Mouse (Mus musculus) embryonic facial prominence, embryonic 13.5 days (tissue): ENCODE data around the gene Acy3. TPM values are rescaled to one million over a fixed set of nuclear protein-coding genes. Genes with fewer than 3 reads are reported as not detected.

Experiments used
- ATAC-seq: fragments of 200-750 bp; cut with Nextera tagmentation; 2 replicates; pipeline ENCODE4 v1.8.0; 2017; ENCODE audit warnings: low read depth; ENCODE audit not compliant: insufficient number of reproducible peaks, insufficient read depth, low FRiP score, low TSS enrichment
- H3K27ac ChIP-seq: fragments of 300-500 bp; sonication (generic); 2 replicates; pipeline ENCODE4 v1.5.1; 2015; ENCODE audit warnings: moderate library complexity, mild to moderate bottlenecking, inconsistent platforms
- H3K27me3 ChIP-seq: fragments of 300-500 bp; sonication (generic); 2 replicates; pipeline ENCODE4 v1.6.1; 2015; ENCODE audit warnings: mild to moderate bottlenecking, inconsistent platforms
- H3K36me3 ChIP-seq: fragments of 300-500 bp; sonication (generic); 2 replicates; pipeline ENCODE4 v1.6.1; 2015; ENCODE audit warnings: mild to moderate bottlenecking, inconsistent platforms
- H3K4me1 ChIP-seq: fragments of 300-500 bp; sonication (generic); 2 replicates; pipeline ENCODE4 v1.6.1; 2015; ENCODE audit warnings: inconsistent platforms
- H3K4me2 ChIP-seq: fragments of 300-500 bp; sonication (generic); 2 replicates; pipeline ENCODE4 v1.6.1; 2015; ENCODE audit warnings: moderate library complexity, mild to moderate bottlenecking, inconsistent platforms
- H3K4me3 ChIP-seq: fragments of 300-500 bp; sonication (generic); 2 replicates; pipeline ENCODE4 v1.5.1; 2015; ENCODE audit warnings: mild to moderate bottlenecking, inconsistent platforms
- H3K9ac ChIP-seq: fragments of 300-500 bp; sonication (generic); 2 replicates; pipeline ENCODE4 v1.6.1; 2015; ENCODE audit warnings: mild to moderate bottlenecking, inconsistent platforms
- H3K9me3 ChIP-seq: fragments of 300-500 bp; sonication (generic); 2 replicates; pipeline ENCODE4 v1.6.1; 2016; ENCODE audit warnings: inconsistent platforms
- WGBS: fragments of 180-500 bp; shearing (Covaris S2); methylation state at CpG from one replicate; pipeline ENCODE4 v1.1.7; 2015; ENCODE audit warnings: mixed read lengths; 5-methylcytosine and 5-hydroxymethylcytosine counted together
- polyA plus RNA-seq: library from polyadenylated mRNA; unstranded; fragments of >200 nt; fragmentation: Nextera tagmentation; extraction: Ambion mirVana; gene quantifications from 2 replicates; pipeline ENCODE4 v1.2.1, GENCODE M21; 2015

Gene Acy3
- polyA plus RNA-seq, 1 experiment from 2014 or later = 3.7 TPM

- H3K27ac ChIP-seq = no peak overlapping the region
- 87% methylated on average over 9 of the region's 9 CpGs for WGBS
- H3K9ac ChIP-seq = no peak overlapping the region
- ATAC-seq = no peak
- no peak overlapping the region for H3K4me2 ChIP-seq
- peaks cover 12% of the 10 kb centered on the region for H3K4me1 ChIP-seq
- H3K36me3 ChIP-seq = peaks cover 57% of the 10 kb centered on the region
- no peaks in the 10 kb centered on the region for H3K9me3 ChIP-seq
- no peak overlapping the region for H3K4me3 ChIP-seq
- no peaks in the 10 kb centered on the region for H3K27me3 ChIP-seq
These were observed 18.7 kb downstream of the Acy3 start for GRCm38 (mm10) chr19:4005091-4005490.

DNA sequence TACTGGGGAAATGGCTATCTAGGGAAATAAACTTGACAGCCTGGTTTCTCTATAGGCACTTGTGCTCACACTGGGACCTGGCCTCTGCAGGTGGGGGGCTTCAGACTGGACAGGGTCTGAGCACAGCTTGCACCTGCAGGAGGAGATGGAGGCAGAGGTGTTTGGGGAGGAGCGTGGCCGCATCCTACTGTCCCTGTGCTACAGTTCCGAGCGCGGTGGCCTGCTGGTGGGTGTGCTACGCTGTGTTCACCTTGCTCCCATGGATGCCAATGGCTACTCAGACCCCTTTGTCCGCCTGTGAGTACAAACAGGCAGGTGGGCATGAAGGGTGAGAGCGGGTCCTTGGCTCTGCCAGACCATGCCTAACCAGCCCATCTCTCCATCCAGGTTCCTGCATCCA is 19.6 kb downstream of the Acy3 start:
- ATAC-seq = no peak
- H3K4me1 ChIP-seq = peaks cover 10% of the 10 kb centered on the region
- H3K27me3 ChIP-seq = no peaks in the 10 kb centered on the region
- H3K4me3 ChIP-seq = no peak overlapping the region
- 91% methylated on average over 8 of the region's 8 CpGs for WGBS
- no peak overlapping the region for H3K27ac ChIP-seq
- H3K9me3 ChIP-seq = no peaks in the 10 kb centered on the region
- peaks cover 60% of the 10 kb centered on the region for H3K36me3 ChIP-seq
- H3K4me2 ChIP-seq = no peak overlapping the region
- H3K9ac ChIP-seq = no peak overlapping the region

- H3K9ac ChIP-seq = no peak overlapping the region
- H3K4me1 ChIP-seq = peaks cover 11% of the 10 kb centered on the region
- H3K4me2 ChIP-seq = peak overlapping the region; percentile 16; the same call in 1 of the 2 replicates
- 88% methylated on average over 5 of the region's 5 CpGs for WGBS
- H3K36me3 ChIP-seq = peaks cover 45% of the 10 kb centered on the region
- no peak for ATAC-seq
- H3K27ac ChIP-seq = no peak overlapping the region
- no peaks in the 10 kb centered on the region for H3K9me3 ChIP-seq
- no peak overlapping the region for H3K4me3 ChIP-seq
- H3K27me3 ChIP-seq = no peaks in the 10 kb centered on the region
These were observed 24.7 kb downstream of the Acy3 start for GRCm38 (mm10) chr19:4011086-4011485.

DNA sequence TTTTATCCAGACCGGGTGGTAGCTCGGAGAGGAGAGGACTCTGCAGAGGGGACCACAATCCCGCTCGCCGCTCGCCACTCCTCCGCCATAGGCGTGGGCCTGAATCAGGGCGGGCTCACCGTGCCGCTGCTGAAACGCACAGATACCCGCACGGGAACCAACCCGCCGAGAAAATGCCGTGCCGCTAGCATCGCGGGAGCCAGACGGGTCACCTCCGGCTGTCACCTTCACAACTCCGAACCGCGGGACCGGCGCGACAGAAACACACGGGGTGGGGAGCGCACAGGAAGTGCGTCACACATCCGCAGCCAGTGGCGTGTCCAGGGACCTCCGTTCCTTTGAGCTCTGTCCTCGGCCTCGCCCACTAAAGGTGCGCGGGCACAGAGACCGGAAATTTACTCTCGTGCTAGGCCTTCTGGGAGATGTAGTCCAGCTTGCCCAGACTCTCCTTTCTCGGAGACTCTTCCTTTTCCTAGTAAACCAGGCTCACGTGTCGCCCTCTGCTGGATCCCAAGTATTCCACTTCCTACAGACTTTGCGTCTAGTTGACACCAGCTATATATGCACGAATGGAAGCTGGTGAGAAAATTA is 26.2 kb downstream of the Acy3 start, which contains the start of gene Ndufv1:
Gene Ndufv1, minus strand, starts transcription at position 375 of the 591 bp plus-strand sequence.
- peak; percentile 99 for ATAC-seq
- Histone ChIP-seq H3K9ac (peak within 1 kb of the TSS; percentile 85), H3K36me3 (peaks cover 31% of the 10 kb centered on the region), H3K27me3 (no peaks in the 10 kb centered on the region), H3K4me2 (peak within 1 kb of the TSS; percentile 72), H3K27ac (0 out of 2 replicates have a peak within 1 kb of the TSS, but pooled peaks have one; percentile 12), H3K4me1 (peaks cover 11% of the 10 kb centered on the region), H3K4me3 (peak within 1 kb of the TSS; percentile 87), H3K9me3 (no peaks in the 10 kb centered on the region)
- under 1% methylated on average over 45 of the region's 45 CpGs for WGBS

GRCm38 (mm10) chr19:4013066-4013465 is 26.7 kb downstream of the Acy3 start:
- Histone ChIP-seq H3K4me1 (peaks cover 11% of the 10 kb centered on the region), H3K9ac (peak overlapping the region; percentile 71), H3K36me3 (peaks cover 25% of the 10 kb centered on the region), H3K9me3 (no peaks in the 10 kb centered on the region), H3K27me3 (no peaks in the 10 kb centered on the region), H3K27ac (0 out of 2 replicates have a peak overlapping the region, but pooled peaks have one; percentile 12), H3K4me2 (peak overlapping the region; percentile 72), H3K4me3 (peak overlapping the region; percentile 87)
- ATAC-seq = no peak; the same call in 1 of the 2 replicates
- WGBS = 18% methylated on average over 9 of the region's 9 CpGs

DNA sequence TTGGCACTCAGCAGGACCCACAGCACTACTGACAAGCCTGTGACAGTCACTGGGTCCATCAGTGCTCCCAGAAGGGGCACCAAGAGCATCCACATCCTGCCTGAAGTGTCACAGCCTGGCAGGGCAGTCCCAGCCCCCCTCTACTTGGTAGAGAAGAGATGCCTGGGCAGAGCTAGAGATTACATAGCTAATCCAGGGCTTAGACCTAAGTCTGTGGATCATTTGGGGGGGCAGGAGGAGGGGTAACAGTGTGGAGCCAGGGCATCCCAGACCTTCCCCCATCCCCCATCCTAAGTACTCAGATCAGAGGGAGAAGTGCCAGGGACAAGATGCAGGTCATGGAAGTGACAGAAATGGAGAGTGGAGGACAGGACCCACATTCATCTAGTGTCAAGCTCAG is 28.4 kb downstream of the Acy3 start:
- H3K27ac ChIP-seq = no peak overlapping the region
- no peak overlapping the region for H3K4me3 ChIP-seq
- H3K4me1 ChIP-seq = peaks cover 20% of the 10 kb centered on the region
- peaks cover 8% of the 10 kb centered on the region for H3K36me3 ChIP-seq
- peak overlapping the region; percentile 32; the same call in 1 of the 2 replicates for H3K9ac ChIP-seq
- H3K4me2 ChIP-seq = no peak overlapping the region
- no peak for ATAC-seq
- no peaks in the 10 kb centered on the region for H3K9me3 ChIP-seq
- no peaks in the 10 kb centered on the region for H3K27me3 ChIP-seq

GRCm38 (mm10) chr19:4015635-4016034 is 29.3 kb downstream of the Acy3 start:
- H3K36me3 ChIP-seq = peaks cover 5% of the 10 kb centered on the region; the same call in 1 of the 2 replicates
- 44% methylated on average over 5 of the region's 5 CpGs for WGBS
- ATAC-seq = no peak

GRCm38 (mm10) chr19:4017921-4018587 is 31.7 kb downstream of the Acy3 start:
- H3K27me3 ChIP-seq = no peaks in the 10 kb centered on the region
- no peak overlapping the region for H3K27ac ChIP-seq
- no peaks in the 10 kb centered on the region for H3K9me3 ChIP-seq
- peaks cover 12% of the 10 kb centered on the region; the same call in 1 of the 2 replicates for H3K4me1 ChIP-seq
- H3K9ac ChIP-seq = no peak overlapping the region
- ATAC-seq = no peak
- 54% methylated on average over 10 of the region's 10 CpGs for WGBS
- no peaks in the 10 kb centered on the region for H3K36me3 ChIP-seq
- H3K4me2 ChIP-seq = no peak overlapping the region
- H3K4me3 ChIP-seq = no peak overlapping the region

More at GRCm38 (mm10) chr19:4015635-4016034, 29.3 kb downstream of the Acy3 start:
- Histone ChIP-seq H3K9me3 (no peaks in the 10 kb centered on the region), H3K4me1 (peaks cover 20% of the 10 kb centered on the region), H3K9ac (no peak overlapping the region), H3K27ac (no peak overlapping the region), H3K27me3 (no peaks in the 10 kb centered on the region), H3K4me3 (no peak overlapping the region), H3K4me2 (no peak overlapping the region)

DNA sequence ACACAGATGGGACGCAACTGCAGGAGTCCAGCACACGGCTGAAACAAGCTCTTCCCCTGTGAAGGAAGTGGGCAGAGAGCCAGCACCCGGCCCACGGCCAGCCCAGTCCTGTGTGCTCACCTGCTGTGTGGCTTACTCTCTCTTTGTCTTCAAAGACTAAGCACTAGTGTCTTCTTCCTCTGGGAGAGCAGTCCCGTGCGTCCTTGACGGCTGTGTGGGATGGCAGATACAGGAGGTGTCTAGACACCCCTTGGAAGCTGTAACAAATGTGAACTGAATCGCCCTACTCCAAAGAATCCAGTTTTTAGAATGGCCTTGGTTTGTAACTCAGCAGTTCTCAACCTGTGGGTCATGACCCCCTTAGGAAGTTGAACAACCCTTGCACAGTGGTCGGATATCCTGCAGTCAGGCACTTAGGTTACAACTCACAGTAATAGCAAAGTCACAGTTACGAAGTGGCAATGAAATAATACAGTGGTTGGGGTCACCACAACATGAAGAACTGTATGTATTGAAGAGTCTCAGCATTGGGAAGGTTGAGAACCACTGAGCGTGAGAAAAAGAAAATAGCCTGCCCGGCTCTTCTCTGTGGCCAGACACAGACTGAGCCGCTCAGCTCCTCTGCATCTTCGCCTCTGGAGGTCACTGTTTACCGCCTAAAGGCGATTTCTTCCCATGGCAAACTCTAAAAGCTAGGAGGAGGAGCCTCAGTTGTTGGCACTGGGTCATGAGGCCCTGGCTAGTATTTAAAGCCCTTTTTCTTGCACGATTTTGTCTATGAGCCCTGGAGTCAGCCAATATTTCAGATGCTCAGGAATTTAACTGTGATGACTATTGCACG is 32.6 kb downstream of the Acy3 start:
- no peaks in the 10 kb centered on the region for H3K9me3 ChIP-seq
- H3K4me1 ChIP-seq = peaks cover 10% of the 10 kb centered on the region; the same call in 1 of the 2 replicates
- H3K4me2 ChIP-seq = no peak overlapping the region
- H3K27me3 ChIP-seq = no peaks in the 10 kb centered on the region
- H3K9ac ChIP-seq = 0 out of 2 replicates have a peak overlapping the region, but pooled peaks have one; percentile 0
- no peak overlapping the region for H3K27ac ChIP-seq
- no peaks in the 10 kb centered on the region for H3K36me3 ChIP-seq
- peak; percentile 68; the same call in 1 of the 2 replicates for ATAC-seq
- H3K4me3 ChIP-seq = no peak overlapping the region
- WGBS = 33% methylated on average over 18 of the region's 18 CpGs

GRCm38 (mm10) chr19:4023185-4023584 is 36.8 kb downstream of the Acy3 start:
- no peak overlapping the region for H3K4me2 ChIP-seq
- no peaks in the 10 kb centered on the region for H3K36me3 ChIP-seq
- no peak overlapping the region for H3K4me3 ChIP-seq
- peaks cover 10% of the 10 kb centered on the region; the same call in 1 of the 2 replicates for H3K4me1 ChIP-seq
- 75% methylated on average over 7 of the region's 7 CpGs for WGBS
- no peak for ATAC-seq
- H3K27ac ChIP-seq = no peak overlapping the region
- no peak overlapping the region for H3K9ac ChIP-seq
- H3K9me3 ChIP-seq = peaks cover 4% of the 10 kb centered on the region; the same call in 1 of the 2 replicates
- H3K27me3 ChIP-seq = no peaks in the 10 kb centered on the region

DNA sequence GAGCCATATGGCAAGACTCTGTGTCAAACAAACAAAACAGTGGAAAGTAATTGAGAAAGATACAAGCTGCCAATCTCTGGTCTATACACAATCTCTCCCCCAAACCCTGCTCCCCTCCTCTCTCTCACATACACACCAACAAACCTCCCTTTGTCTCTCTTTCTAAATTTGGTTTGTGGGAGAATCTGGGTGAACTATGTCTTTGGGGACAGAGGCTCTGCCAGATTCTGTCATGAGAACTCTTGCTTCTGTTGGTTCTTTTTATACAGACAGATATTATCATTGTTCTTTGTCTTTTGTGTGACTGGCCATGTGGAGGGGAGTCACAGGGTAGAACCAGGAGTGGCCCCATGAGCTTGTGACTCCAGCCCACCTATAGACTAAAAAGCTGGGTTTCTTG is 41.2 kb downstream of the Acy3 start:
- H3K4me1 ChIP-seq = no peaks in the 10 kb centered on the region
- no peaks in the 10 kb centered on the region for H3K27me3 ChIP-seq
- H3K27ac ChIP-seq = no peak overlapping the region
- peaks cover 4% of the 10 kb centered on the region; the same call in 1 of the 2 replicates for H3K9me3 ChIP-seq
- no peaks in the 10 kb centered on the region for H3K36me3 ChIP-seq
- H3K4me2 ChIP-seq = no peak overlapping the region
- no peak for ATAC-seq
- no peak overlapping the region for H3K4me3 ChIP-seq
- H3K9ac ChIP-seq = no peak overlapping the region
